Mouse (Mus musculus): ENCODE results near the gene Atcay. TPM values are rescaled to one million over a fixed set of nuclear protein-coding genes. Genes with fewer than 3 reads are reported as not detected.

Atcay gene
- total and polyA plus RNA-seq, 3 experiments, result 0.06 to 0.08 TPM; not detected in 1

DNA sequence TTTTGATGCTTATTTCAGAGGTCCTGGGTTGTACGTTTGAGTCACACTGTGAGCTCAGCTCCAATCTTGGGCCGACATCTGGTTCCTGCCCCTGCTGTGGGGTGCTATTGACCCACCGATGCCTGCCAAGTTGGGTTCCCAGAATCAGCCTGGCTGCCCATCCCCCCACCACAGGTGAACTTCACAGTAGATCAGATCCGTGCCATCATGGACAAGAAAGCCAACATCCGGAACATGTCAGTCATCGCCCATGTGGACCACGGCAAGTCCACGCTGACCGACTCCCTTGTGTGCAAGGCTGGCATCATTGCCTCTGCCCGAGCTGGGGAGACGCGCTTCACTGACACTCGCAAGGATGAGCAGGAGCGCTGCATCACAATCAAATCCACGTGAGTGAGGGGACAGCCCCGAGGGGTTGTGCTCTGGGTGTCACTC, 53.1 kb downstream of the Atcay start:
- Histone ChIP-seq H3K27ac (ENCODE audit: insufficient read depth, low read depth) (peak overlapping the region; percentile 84), H3K27me3 (replicated peaks) (no peaks in the 10 kb centered on the region), H3K4me1 (ENCODE audit: control insufficient read depth in 1 of 2, insufficient read depth in 2 of 2) (peaks cover 22 to 47% of the 10 kb centered on the region in 2 experiments), H3K79me2 (replicated peaks; ENCODE audit: control insufficient read depth, extremely low read depth, insufficient read depth, poor library complexity, severe bottlenecking) (peaks cover 39% of the 10 kb centered on the region), H3K36me3 (replicated peaks in 1 of 2; ENCODE audit: control insufficient read depth in 1 of 2, insufficient read depth in 1 of 2, low read length in 1 of 2) (peaks cover 52% of the 10 kb centered on the region in 2 experiments), H3K9ac (ENCODE audit: insufficient read depth, low read depth) (peak overlapping the region; percentile 98), H3K4me2 (ENCODE audit: insufficient read depth, low read depth, poor library complexity, severe bottlenecking) (peak overlapping the region; percentile 60), H3K4me3 (replicated peaks in 1 of 3; ENCODE audit: low read depth in 2 of 3, low read length in 2 of 3, poor library complexity in 1 of 3) (peak overlapping the region; percentile 96 to 99 (median 99)), H3K9me3 (replicated peaks; ENCODE audit: low read length) (no peaks in the 10 kb centered on the region)
- in situ Hi-C loops (cut with MboI; ENCODE audit: low pct_ligation_motif_present, low pct_unique_long_range_greater_than_20kb, low sequenced_read_pairs) (loop anchor here (10.0 kb wide), 1 partner anchor 103 kb away; the partner anchor contains the start of gene Thop1), dilution Hi-C loops (cut with MboI; ENCODE audit: extremely low pct_ligation_motif_present, extremely low pct_unique_long_range_greater_than_20kb, low sequenced_read_pairs) (no loop called here)
- no peak for TF ChIP-seq NRF1 (IDR thresholded peaks at IDR 0.05; ENCODE audit: low read depth, low read length)
- no peak for TF ChIP-seq ETS1 (conservative IDR thresholded peaks at IDR 0.05; ENCODE audit: low read depth, low read length)
- TF ChIP-seq POLR2A (IDR thresholded peaks at IDR 0.05; ENCODE audit: low read depth, low read length), result 0 out of 2 replicates have a peak, but pooled peaks have one; percentile 4
- no peak for TF ChIP-seq USF2 (conservative IDR thresholded peaks at IDR 0.05; ENCODE audit: low read depth, low read length)
- no peak for TF ChIP-seq RAD21 (IDR thresholded peaks at IDR 0.05; ENCODE audit: low read depth, low read length)
- TF ChIP-seq MXI1 (IDR thresholded peaks at IDR 0.05; ENCODE audit: low read depth, low read length), result peak; percentile 78; the same call in 1 of the 2 replicates
- TF ChIP-seq CHD1 (IDR thresholded peaks at IDR 0.05; ENCODE audit: low read depth, low read length), result no peak
- TF ChIP-seq NELFE (IDR thresholded peaks at IDR 0.05; ENCODE audit: low read depth, low read length), result 0 out of 2 replicates have a peak, but pooled peaks have one; percentile 34
- TF ChIP-seq BHLHE40 (IDR thresholded peaks at IDR 0.05; ENCODE audit: low read depth, low read length), result peak; percentile 40
- TF ChIP-seq MAX (IDR thresholded peaks at IDR 0.05; ENCODE audit: low read length), result no peak; the same call in 1 of the 2 replicates
- TF ChIP-seq JUN (IDR thresholded peaks at IDR 0.05; ENCODE audit: insufficient read depth, low read depth, low read length), result no peak
- no peak for TF ChIP-seq PAX5 (IDR thresholded peaks at IDR 0.05; ENCODE audit: low read length)
- no peak for TF ChIP-seq ELF1 (IDR thresholded peaks at IDR 0.05; ENCODE audit: low read depth, low read length)
- no peak for TF ChIP-seq SMC3 (IDR thresholded peaks at IDR 0.05; ENCODE audit: low read depth, low read length)
- no peak for TF ChIP-seq IRF4 (IDR thresholded peaks at IDR 0.05; ENCODE audit: low read depth, low read length)
- TF ChIP-seq ZC3H11A (IDR thresholded peaks at IDR 0.05; ENCODE audit: low read depth, low read length), result no peak
- TF ChIP-seq TBP (conservative IDR thresholded peaks at IDR 0.05; ENCODE audit: low read depth, low read length), result no peak
- TF ChIP-seq KAT2A (IDR thresholded peaks at IDR 0.05; ENCODE audit: insufficient replicate concordance, low read length), result no peak
- TF ChIP-seq EP300 (IDR thresholded peaks at IDR 0.05; ENCODE audit: low read length), result no peak
- TF ChIP-seq MYC (IDR thresholded peaks at IDR 0.05; ENCODE audit: low read depth, low read length), result peak; percentile 41; the same call in 1 of the 2 replicates
- no peak; the same call in 1 of the 2 replicates for TF ChIP-seq ZMIZ1 (IDR thresholded peaks at IDR 0.05; ENCODE audit: low read depth, low read length)
- TF ChIP-seq ZKSCAN1 (IDR thresholded peaks at IDR 0.05; ENCODE audit: borderline replicate concordance, low read depth, low read length), result no peak
- no peak for TF ChIP-seq JUND (conservative IDR thresholded peaks at IDR 0.05; ENCODE audit: low read depth, low read length)
- TF ChIP-seq HCFC1 (IDR thresholded peaks at IDR 0.05; ENCODE audit: low read depth, low read length), result no peak
- TF ChIP-seq USF1 (IDR thresholded peaks at IDR 0.05; ENCODE audit: low read depth, low read length), result no peak
- TF ChIP-seq TCF12 (IDR thresholded peaks at IDR 0.05; ENCODE audit: low read depth, low read length), result 0 out of 2 replicates have a peak, but pooled peaks have one; percentile 18
- no peak for TF ChIP-seq CTCF (conservative IDR thresholded peaks at IDR 0.05 in 1 of 2, IDR thresholded peaks at IDR 0.05 in 1 of 2; ENCODE audit: low read depth in 2 of 2, low read length in 2 of 2)
- TF ChIP-seq E2F4 (IDR thresholded peaks at IDR 0.05; ENCODE audit: insufficient replicate concordance, low read depth, low read length), result no peak
- no peak for TF ChIP-seq UBTF (IDR thresholded peaks at IDR 0.05; ENCODE audit: low read depth, low read length)
- no peak for TF ChIP-seq ZNF384 (IDR thresholded peaks at IDR 0.05; ENCODE audit: low read depth, low read length)
- no peak for TF ChIP-seq MEF2A (IDR thresholded peaks at IDR 0.05; ENCODE audit: borderline replicate concordance, low read depth, low read length)
- TF ChIP-seq POLR2AphosphoS2 (IDR thresholded peaks at IDR 0.05; ENCODE audit: low read depth, low read length), result no peak
- no peak for TF ChIP-seq MAFK (IDR thresholded peaks at IDR 0.05; ENCODE audit: insufficient replicate concordance, low read length)
- TF ChIP-seq SIN3A (IDR thresholded peaks at IDR 0.05; ENCODE audit: low read length), result no peak; the same call in 1 of the 2 replicates
- no peak for TF ChIP-seq GABPA (IDR thresholded peaks at IDR 0.05; ENCODE audit: insufficient replicate concordance, low read depth, low read length)
- TF ChIP-seq MAZ (IDR thresholded peaks at IDR 0.05; ENCODE audit: low read depth, low read length), result no peak
- peak; percentile 60 for TF ChIP-seq CHD2 (IDR thresholded peaks at IDR 0.05; ENCODE audit: low read length)
- no peak for TF ChIP-seq RCOR1 (conservative IDR thresholded peaks at IDR 0.05; ENCODE audit: low read depth, low read length)
- DNase-seq (ENCODE audit: extremely low read depth), result no peak

Data from CH12.LX (cell line).